In genomic region chr11:12367426-12368178, GRCm38 (mm10) we compare ENCODE assay signal across 15 mouse cellular contexts.
A peak's percentile ranks its signal among the peaks of the same experiment; 100 is the strongest.
DNase-seq lines count a peak whose midpoint lies in the region; ATAC-seq and TF ChIP-seq lines count a peak whose summit lies in the region.
"Had no signal": no experiment of that assay in that cellular context is flagged by ENCODE, and none has a peak within 500 bp of the region (broad histone marks: within the 10 kb centered on the region; RNA-seq: fewer than 3 reads in every experiment).

No protein-coding gene starts in this region.

- no peak overlapping the region for H3K27ac ChIP-seq in lung, postnatal 0 days (ENCODE audit: low read length)
- no peak overlapping the region for H3K27ac ChIP-seq in forebrain, embryonic 16.5 days (ENCODE audit: low read length)
- H3K27ac ChIP-seq: midbrain, embryonic 13.5 days had no signal

- no peak overlapping the region for H3K4me2 ChIP-seq in lung, postnatal 0 days (replicated peaks; ENCODE audit: low read depth, low read length)
- H3K4me2 ChIP-seq in forebrain, embryonic 16.5 days (ENCODE audit: low read length): no peak overlapping the region
- H3K4me2 ChIP-seq: liver, embryonic 11.5 days; midbrain, embryonic 13.5 days had no signal

- ATAC-seq in lung, postnatal 0 days: peak; percentile 57
- peak; percentile 85 for ATAC-seq in forebrain, embryonic 16.5 days
- ATAC-seq: midbrain, embryonic 13.5 days had no signal

- WGBS in lung, postnatal 0 days: 36% methylated on average over 5 of the region's 5 CpGs
- WGBS in forebrain, embryonic 16.5 days: 13% methylated on average over 5 of the region's 5 CpGs

- no peak for TF ChIP-seq CTCF in lung, postnatal 0 days (IDR thresholded peaks at IDR 0.05)

- peak; percentile 87 for DNase-seq in heart, adult 11 months
- DNase-seq in heart, postnatal 10 days: no peak
- peak; percentile 49 for DNase-seq in lung, postnatal 0 days (ENCODE audit: low spot score)
- DNase-seq in lung, postnatal 4 days: no peak
- no peak for DNase-seq in adrenal gland, postnatal 25 days
- DNase-seq in urinary bladder, adult 2 months (ENCODE audit: low spot score): no peak
- DNase-seq in embryo, embryonic 9.5 days (ENCODE audit: extremely low spot score): no peak
- DNase-seq: cerebellum, adult 18-20 months; gastrocnemius, postnatal 25 days; kidney, adult 18-20 months; layer of hippocampus, postnatal 36 days; left cerebral cortex, postnatal 4 days had no signal

- H3K27me3 ChIP-seq in lung, postnatal 0 days (replicated peaks; ENCODE audit: insufficient read depth, low read length): no peaks in the 10 kb centered on the region
- H3K27me3 ChIP-seq in forebrain, embryonic 16.5 days (replicated peaks; ENCODE audit: control insufficient read depth, insufficient read depth, low read length): no peaks in the 10 kb centered on the region
- H3K27me3 ChIP-seq: midbrain, embryonic 13.5 days had no signal

- intact Hi-C loops in heart, postnatal 10 days (cut with DNase I): no loop called here

- no peaks in the 10 kb centered on the region for H3K9me3 ChIP-seq in lung, postnatal 0 days (ENCODE audit: low read length)
- H3K9me3 ChIP-seq in forebrain, embryonic 16.5 days (ENCODE audit: control insufficient read depth, low read length): no peaks in the 10 kb centered on the region
- H3K9me3 ChIP-seq: midbrain, embryonic 13.5 days had no signal

- H3K4me1 ChIP-seq in lung, postnatal 0 days (ENCODE audit: insufficient read depth, low read depth, low read length): no peaks in the 10 kb centered on the region
- H3K4me1 ChIP-seq in forebrain, embryonic 16.5 days (replicated peaks; ENCODE audit: control insufficient read depth, insufficient read depth, low read length): no peaks in the 10 kb centered on the region; the same call in 1 of the 2 replicates

- H3K4me3 ChIP-seq in lung, postnatal 0 days (ENCODE audit: low read depth, low read length): no peak overlapping the region
- H3K4me3 ChIP-seq in forebrain, embryonic 16.5 days (replicated peaks; ENCODE audit: low read length): no peak overlapping the region
- H3K4me3 ChIP-seq: midbrain, embryonic 13.5 days had no signal

- H3K9ac ChIP-seq in lung, postnatal 0 days (replicated peaks; ENCODE audit: low read depth): no peak overlapping the region
- no peak overlapping the region for H3K9ac ChIP-seq in forebrain, embryonic 16.5 days (replicated peaks; ENCODE audit: low read depth, low read length)
- H3K9ac ChIP-seq: midbrain, embryonic 13.5 days had no signal

- no peak for TF ChIP-seq EP300 in lung, postnatal 0 days (IDR thresholded peaks at IDR 0.05)

- H3K36me3 ChIP-seq in lung, postnatal 0 days (ENCODE audit: insufficient read depth, low read length): no peaks in the 10 kb centered on the region
- H3K36me3 ChIP-seq in forebrain, embryonic 16.5 days (ENCODE audit: control insufficient read depth, insufficient read depth): no peaks in the 10 kb centered on the region
- H3K36me3 ChIP-seq: midbrain, embryonic 13.5 days had no signal

Comparison
In these comparisons a context has a peak if more than half of its experiments do, and no peak if none do; other contexts are left out.
1. DNase-seq: peak in heart, adult 11 months (single experiment) and lung, postnatal 0 days (single experiment); none in heart, postnatal 10 days (0 of 2), lung, postnatal 4 days (0 of 2), adrenal gland, postnatal 25 days (single experiment), urinary bladder, adult 2 months (single experiment) and embryo, embryonic 9.5 days (single experiment).